Mouse (Mus musculus): ENCODE measurements around the gene Nprl3. TPM values are rescaled to one million over a fixed set of nuclear protein-coding genes. Genes with fewer than 3 reads are reported as not detected.
"Not testable (repeated sequence)": the region's sequence is repeated elsewhere in the genome, so short reads cannot be mapped to it uniquely, and the experiment has no call there.

Gene Nprl3
- total RNA-seq (2021) = 10 to 100 TPM; 17.8 to 19.2 TPM
- long read RNA-seq, experiment 1, transcript Nprl3-201 (13 exons, 2,865 nt) = major isoform, 6 of 21 reads
- long read RNA-seq, experiment 1, partial matches to known transcripts = 0 of 21 reads
- long read RNA-seq, experiment 1, other reads (novel, unspliced or antisense) = 15 of 21 reads
- long read RNA-seq, experiment 2, partial matches to known transcripts = 2 of 27 reads
- long read RNA-seq, experiment 2, other reads (novel, unspliced or antisense) = 18 of 27 reads

DNA sequence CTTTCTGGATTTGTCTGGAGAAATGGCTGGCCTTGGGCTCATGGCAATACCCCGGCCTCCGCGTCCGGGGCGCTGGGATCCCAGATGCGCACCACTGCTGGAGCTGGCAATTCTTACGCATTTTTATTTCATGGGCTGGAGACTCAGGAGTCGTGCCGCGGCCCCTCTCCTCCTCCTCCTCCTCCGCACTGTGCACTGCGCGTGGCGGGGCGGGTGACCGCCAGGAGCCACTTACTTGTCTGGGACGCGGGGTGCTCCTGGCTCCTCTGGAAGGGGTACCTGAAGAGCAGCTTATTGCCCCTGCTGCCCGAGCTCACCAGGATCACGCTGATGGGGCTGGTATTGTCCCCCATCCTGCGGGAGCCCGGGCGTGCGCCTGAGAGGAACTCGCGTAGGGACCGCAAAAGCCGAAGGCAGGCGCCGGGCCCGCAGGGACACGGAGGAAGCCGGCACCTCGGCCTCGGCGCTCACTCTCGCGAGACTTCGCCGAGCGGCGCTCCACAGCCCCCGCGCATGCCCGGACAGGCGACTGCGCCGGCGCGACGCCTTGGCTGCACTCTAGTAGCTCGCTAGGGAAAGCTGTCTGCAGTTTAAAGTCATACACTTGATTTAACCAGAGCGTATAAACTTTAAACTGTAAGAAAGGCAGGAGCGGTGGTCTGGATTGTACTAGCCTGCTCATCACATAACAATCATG is at the start of gene Nprl3:
Gene Nprl3 (minus strand): TSS at position 520 of the 697 bp plus-strand sequence.
- intact Hi-C loops (cut with DNase I; ENCODE audit: low total_unique reads) = no loop called here

DNA sequence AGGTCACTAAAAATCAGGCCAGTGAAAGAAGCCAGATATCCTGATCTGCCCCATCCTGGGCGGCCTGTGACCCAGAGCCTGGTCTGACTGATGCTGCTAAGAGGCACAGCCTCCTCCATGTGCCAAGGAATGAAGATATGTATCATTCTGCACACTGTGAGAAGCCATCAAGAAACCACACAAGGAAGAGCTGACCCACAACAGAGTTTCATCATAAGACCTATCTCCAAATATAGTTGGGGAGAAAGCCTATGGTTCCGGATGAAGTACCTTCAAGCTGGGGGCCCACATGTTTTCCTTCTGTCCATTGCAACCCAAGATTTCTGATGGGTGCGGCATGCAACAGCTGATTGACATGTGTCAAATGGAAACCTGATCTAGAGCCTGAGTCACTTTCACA is 48.5 kb upstream of the Nprl3 start:
- no peak for DNase-seq
- intact Hi-C loops (cut with DNase I; ENCODE audit: low total_unique reads) = no loop called here

More for the DNA sequence above, at the start of gene Nprl3:
- DNase-seq = peak; percentile 98

DNA sequence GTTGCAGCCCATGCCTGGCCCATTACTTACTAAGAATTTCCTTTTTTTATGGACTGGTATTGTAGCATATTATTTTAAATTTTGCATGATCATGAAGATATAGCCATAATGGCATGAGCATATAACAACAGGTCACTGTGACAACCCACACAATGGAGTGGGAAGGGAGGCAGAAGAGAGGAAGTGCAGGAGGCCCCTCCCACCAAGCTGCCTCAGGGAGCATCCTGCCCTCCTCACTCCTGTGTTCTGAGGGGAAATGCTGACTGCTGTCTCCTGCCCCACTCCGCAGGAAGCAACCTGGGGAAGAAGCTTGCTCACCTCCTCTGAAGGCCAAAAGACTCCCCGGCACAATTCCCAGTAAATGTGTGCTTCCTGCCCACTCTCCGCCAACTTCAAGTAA is 42.4 kb upstream of the Nprl3 start:
- DNase-seq = no peak
- intact Hi-C loops (cut with DNase I; ENCODE audit: low total_unique reads) = no loop called here

DNA sequence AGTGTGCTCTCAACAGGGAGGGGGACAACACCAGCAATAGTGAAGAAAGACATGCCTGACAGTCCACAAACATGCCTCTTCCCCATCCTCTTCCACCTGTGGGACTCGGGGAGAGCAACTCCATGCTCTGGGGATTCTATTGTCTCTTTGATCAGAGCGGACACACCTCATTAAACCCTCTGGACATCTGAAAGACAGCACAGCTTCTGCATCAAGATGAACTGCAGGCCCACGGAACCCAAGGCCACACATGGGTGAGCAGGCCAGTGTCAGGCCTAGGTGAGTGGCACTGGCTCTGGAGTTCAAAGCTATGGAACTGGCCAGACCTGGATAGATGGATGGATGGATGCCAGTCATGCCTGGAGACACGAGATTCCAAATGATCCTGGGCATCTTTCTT is 41.9 kb upstream of the Nprl3 start:
- DNase-seq = no peak
- intact Hi-C loops (cut with DNase I; ENCODE audit: low total_unique reads) = no loop called here

DNA sequence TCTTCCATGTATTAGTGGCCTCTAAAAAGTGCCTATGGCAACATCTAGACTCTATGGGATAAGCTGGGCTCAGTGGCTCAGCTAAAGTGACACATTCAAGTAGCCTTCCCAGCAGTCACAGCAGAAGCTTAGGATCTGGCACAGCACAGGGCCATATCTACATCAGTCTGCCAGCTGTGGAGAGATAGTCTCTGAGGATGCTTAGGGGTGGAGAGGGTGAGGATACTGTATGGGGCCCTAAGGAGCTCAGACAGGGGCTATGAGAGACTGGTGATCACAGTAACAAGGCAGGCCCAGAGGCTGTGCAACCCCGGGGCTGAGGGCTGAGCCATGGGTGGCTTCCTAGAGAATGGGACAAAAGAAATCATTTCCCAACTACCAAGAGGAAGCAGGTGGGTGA is 39.5 kb upstream of the Nprl3 start:
- intact Hi-C loops (cut with DNase I; ENCODE audit: low total_unique reads) = no loop called here
- DNase-seq = no peak

DNA sequence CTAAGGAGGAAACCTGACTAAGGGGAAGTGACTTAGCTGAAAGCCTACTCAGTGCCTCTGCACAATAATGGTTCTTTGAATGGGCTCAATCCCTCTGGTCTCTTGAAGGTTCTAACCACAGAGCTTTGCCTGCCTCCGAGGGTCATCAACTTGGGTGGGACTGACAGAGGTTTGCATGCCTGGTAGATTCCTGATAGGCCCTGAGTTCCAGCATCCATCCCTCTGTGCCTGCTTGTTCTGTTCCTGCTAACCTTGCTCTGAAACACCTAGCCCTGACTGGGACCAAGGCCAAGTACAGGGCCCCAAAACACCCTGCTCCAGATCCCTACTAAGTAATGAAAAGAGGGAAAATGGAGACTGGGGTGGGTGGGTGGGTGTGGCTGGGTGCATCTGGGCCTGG is 35.9 kb upstream of the Nprl3 start:
- DNase-seq = no peak
- intact Hi-C loops (cut with DNase I; ENCODE audit: low total_unique reads) = no loop called here

DNA sequence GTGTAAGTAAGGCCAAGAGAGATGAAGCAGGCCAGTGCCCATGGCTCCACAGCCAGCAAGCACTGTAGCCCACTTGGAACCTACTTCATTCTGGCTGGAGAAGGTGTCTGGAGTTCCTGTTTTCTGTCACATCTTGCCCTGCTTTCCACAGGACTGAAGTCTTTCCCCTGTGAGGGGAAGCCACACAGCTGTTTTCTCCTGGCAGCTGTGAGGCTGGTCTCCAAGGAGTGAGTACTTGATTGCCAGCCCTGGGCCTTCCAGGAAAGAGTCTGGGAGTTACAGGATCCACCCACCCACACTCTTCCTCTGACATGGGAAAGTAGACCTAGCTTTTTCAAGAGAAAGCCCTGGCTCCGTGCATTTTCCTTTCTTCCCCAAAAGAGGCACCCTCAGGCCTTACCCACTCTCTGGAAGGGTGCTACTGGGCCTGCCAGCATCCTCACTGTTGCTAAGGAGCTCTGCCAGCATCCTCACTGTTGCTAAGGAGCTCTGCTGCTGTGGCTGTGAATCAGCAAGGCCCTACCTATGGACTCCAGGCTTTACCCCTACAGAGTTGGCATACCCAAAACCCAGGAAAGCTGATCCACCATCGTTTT is 35.4 kb upstream of the Nprl3 start:
- intact Hi-C loops (cut with DNase I; ENCODE audit: low total_unique reads) = no loop called here
- no peak for DNase-seq

DNA sequence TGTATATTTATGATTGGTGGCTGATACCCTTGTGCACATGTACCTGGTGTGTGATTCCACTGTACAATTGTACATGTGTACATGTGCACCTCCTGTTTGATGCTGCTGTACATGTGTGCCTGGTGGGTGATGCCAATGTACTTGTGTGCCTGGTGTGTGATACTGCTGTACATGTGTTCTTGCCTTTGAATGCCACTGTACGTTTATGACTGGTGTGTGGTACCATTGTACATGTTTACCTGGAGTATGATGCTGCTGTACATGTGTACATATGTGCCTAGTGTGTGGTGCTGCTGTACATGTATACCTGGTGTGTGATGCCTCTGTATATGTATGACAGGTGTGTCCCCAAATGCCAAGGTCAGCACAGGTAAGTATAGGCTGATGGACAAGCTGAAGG is 34.0 kb upstream of the Nprl3 start:
- no peak for DNase-seq
- intact Hi-C loops (cut with DNase I; ENCODE audit: low total_unique reads) = no loop called here

DNA sequence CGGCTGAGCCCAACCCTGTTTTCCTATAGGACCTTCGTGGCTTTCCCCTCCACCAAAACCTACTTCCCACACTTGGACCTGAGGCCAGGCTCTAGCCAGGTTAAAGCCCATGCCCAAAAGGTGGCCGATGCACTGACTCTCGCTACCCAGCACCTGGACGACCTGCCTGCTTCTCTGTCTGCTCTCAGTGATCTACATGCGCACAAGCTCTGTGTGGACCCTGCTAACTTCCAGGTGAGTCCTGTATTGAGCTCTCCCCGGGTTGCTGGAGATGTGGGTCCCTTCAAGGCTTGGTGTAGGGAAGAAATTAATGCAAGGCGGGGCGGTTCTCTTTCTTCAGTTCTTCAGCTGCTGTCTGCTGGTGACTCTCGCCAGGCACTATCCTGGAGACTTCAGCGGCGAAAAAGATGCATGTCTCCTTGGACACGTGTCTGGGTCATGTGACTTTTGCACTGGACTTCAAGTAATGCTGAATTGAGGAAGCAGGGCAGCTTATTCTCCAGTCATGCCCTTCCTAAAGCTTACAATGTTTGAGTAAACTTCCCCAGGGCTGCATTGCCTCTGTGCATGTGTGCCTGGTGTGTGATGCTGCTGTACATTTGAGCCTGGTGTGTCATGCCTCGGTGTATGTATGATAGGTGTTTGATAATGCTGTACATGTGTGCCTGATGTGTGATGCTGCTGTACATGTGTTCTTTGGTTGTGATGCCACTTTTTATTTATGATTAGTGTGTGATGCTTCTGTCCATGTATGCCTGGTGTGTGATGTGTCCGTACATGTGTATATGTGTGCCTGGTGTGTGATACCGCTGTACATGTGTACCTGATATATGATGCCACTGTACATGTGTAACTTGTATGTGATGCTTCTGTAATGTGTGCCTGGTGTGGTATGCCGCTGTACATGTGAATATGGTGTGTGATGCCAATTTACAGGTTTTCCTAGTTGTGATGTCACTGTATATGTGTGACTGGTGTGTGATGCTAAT is 33.1 kb upstream of the Nprl3 start:
- intact Hi-C loops (cut with DNase I; ENCODE audit: low total_unique reads) = no loop called here
- DNase-seq = no peak

DNA sequence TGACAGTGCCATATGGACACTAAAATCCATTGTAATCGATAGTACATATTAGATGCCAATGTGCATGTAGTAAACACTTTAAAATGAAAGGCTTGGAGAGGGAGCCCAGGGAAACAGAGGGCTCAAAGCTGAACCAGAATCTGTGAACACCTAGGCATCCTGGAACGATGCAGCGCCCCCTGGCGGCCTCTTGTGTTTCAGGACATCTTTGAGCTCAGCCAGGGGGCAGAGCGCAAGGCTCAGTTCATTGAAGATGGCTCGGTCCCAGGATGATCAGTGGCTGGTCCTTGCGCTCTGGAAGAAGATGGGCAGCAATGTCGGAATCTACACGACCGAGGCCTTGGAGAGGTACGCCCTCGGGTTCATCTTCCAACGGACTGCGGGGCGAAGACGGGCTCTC is 32.4 kb upstream of the Nprl3 start, which contains the start of gene Hbq1a:
Gene Hbq1a (plus strand): TSS at position 205 of the 400 bp plus-strand sequence.
- intact Hi-C loops (cut with DNase I; ENCODE audit: low total_unique reads) = not testable (repeated sequence)
- peak; percentile 47 for DNase-seq

DNA sequence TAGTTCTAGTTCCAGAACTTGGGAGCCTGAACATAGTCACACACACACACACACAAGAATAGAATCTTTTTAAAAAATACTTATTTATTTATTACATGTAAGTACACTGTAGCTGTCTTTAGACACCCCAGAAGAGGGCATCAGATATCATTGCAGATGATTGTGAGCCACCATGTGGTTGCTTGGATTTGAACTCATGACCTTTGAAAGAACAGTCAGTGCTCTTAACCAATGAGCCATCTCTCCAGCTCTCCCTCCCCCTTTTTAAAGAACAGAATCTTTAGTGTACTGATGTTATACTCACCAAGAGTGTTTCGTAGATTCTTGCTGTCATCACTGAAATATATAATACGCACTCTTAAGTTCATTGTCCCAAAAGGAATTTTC is 31.0 kb upstream of the Nprl3 start:
- intact Hi-C loops (cut with DNase I; ENCODE audit: low total_unique reads) = no loop called here

DNA sequence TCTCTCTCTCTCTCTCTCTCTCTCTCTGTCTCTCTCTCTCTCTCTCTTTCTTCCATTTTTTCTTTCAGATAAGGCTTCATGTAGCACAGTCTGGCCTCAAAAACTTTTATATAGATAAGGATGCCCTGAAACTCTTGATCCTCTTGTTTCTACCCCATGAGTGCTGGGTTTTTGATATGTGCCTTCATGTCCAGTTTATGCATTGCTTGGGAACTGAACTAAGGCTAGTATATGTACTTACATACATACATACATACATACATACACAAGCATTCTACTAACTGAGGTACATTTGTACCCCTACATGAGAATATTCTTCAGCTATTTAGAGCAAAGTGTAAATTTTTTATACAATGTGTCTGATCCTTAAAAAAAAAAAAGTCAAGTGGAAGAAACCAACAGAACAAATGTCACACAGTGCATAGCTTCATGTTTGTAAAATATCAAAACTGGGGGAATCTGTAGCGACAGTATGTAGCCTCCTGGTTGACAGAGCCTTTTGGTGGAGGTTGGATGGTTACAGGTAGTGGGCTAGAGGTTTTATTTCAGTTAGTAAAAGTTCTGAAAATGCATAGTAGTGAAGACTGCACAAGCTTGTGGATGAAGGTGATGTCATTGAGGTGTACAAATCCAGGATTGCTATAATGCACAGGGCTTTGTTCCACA is 30.5 kb upstream of the Nprl3 start:
- no peak for DNase-seq
- intact Hi-C loops (cut with DNase I; ENCODE audit: low total_unique reads) = no loop called here

More for the DNA sequence above, 31.0 kb upstream of the Nprl3 start:
- DNase-seq = no peak

DNA sequence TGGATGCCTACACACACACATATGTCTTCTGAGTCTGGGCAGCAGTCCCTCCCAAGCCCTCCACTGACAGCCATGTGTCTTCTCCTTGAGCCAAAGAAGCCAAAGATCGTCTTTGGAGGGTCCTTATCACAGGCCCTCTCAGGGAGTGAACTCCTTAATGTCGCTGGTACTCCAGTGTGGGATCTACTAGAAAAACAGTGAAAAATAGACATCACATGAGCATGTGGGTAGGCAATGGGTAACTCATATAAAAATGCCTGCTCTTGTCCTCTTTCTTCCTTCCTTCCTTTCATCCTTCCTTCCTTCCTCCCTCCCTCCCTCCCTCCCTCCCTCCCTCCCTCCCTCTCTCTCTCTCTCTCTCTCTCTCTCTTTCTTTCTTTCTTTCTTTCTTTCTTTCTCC is 29.9 kb upstream of the Nprl3 start:
- DNase-seq; intact Hi-C loops (cut with DNase I; ENCODE audit: low total_unique reads): not testable (repeated sequence)

DNA sequence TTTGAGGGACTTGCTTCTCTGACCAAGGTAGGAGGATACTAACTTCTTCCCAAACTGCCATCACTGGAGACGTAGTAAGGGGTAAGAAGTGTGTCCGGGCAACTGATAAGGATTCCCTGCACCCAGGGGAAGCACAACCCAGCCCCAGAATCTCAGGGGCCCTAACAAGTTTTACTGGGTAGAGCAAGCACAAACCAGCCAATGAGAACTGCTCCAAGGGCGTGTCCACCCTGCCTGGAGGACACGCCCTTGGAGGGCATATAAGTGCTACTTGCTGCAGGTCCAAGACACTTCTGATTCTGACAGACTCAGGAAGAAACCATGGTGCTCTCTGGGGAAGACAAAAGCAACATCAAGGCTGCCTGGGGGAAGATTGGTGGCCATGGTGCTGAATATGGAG is 28.7 kb upstream of the Nprl3 start, which contains the start of gene Hba-a2:
Gene Hba-a2 (plus strand): TSS at position 287 of the 400 bp plus-strand sequence.
- not testable (repeated sequence) for DNase-seq

DNA sequence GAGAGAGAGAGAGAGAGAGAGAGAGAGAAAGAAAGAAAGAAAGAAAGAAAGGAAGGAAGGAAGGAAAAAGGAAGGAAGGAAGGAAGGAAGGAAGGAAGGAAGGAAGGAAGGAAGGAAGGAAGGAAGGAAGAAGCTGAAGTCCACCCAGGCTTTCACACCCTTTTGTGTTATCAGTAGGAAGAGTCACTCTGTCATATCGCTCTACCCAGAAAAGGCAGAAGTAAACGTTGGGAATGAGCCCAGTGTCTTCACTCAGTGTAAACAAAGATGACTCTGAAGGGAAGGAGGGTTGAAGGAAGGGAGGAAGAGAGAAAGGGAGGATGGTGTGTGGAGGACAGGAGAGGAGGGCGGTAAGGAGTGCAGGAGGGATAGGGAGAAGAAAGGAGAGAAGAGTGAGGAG is 26.0 kb upstream of the Nprl3 start:
- DNase-seq; intact Hi-C loops (cut with DNase I; ENCODE audit: low total_unique reads): not testable (repeated sequence)

More for the DNA sequence above, 28.7 kb upstream of the Nprl3 start, which contains the start of gene Hba-a2:
- intact Hi-C loops (cut with DNase I; ENCODE audit: low total_unique reads) = not testable (repeated sequence)

DNA sequence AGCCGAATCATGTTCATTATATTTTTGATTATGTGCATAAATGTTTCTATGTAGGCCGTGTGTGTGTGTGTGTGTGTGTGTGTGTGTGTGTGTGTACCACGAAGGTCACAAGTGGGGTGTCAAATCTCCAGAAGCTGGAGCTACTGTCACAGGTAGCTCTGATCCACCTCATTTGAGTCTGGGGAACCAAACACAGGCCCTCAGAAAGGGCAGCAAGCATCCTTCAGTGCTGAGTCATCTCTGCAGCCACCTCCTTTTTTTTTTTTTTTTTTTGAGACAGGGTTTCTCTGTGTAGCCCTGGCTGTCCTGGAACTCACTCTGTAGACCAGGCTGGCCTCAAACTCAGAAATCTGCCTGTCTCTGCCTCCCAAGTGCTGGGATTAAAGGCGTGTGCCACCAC is 25.3 kb upstream of the Nprl3 start:
- intact Hi-C loops (cut with DNase I; ENCODE audit: low total_unique reads); DNase-seq: not testable (repeated sequence)

DNA sequence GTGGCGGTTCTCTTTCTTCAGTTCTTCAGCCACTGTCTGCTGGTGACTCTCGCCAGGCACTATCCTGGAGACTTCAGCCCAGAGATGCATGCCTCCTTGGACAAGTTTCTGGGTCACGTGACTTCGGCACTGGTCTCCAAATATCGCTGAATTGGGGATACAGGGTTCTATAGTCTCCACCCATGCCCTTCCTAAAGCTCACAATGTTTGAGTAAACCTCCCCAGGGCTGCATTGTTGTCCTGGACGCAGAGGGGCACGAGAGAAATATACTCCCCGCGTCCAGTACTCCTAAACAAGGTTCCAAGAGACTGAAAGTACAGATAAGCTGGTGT is 20.0 kb upstream of the Nprl3 start:
- no peak for DNase-seq
- intact Hi-C loops (cut with DNase I; ENCODE audit: low total_unique reads) = loop anchor here (5.0 kb wide), 1 partner anchor 35 kb away; no protein-coding TSS in a partner anchor

DNA sequence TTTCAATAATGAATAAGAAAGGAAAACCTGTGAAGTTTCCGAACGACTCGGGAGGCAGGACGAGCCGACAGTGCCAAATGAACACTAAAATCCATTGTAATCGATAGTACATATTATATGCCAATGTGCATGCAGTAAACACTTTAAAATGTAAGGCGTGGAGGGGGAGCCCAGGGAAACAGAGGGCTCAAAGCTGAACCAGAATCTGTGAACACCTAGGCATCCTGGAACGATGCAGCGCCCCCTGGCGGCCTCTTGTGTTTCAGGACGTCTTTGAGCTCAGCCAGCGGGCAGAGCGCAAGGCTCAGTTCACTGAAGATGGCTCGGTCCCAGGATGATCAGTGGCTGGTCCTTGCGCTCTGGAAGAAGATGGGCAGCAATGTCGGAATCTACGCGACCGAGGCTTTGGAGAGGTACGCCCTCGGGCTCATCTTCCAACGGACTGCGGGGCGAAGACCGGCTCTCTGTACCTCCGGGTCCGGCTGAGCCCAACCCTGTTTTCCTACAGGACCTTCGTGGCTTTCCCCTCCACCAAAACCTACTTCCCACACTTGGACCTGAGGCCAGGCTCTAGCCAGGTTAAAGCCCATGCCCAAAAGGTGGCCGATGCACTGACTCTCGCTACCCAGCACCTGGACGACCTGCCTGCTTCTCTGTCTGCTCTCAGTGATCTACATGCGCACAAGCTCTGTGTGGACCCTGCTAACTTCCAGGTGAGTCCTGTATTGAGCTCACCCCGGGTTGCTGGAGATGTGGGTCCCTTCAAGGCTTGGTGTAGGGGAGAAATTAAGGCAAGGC is 19.4 kb upstream of the Nprl3 start, which contains the start of gene Hbq1b:
Gene Hbq1b (plus strand): TSS at position 271 of the 798 bp plus-strand sequence.
- DNase-seq = peak; percentile 73
- intact Hi-C loops (cut with DNase I; ENCODE audit: low total_unique reads) = loop anchor here (5.0 kb wide), 1 partner anchor 35 kb away; no protein-coding TSS in a partner anchor

All from gastrocnemius, postnatal 14 days (tissue).